Mouse (Mus musculus) liver, embryonic 14.5 days (tissue): Measurements from ENCODE around the gene Eif2b2.

Experiments used
- CTCF ChIP-seq: IDR thresholded peaks from 2 replicates; pipeline ENCODE4 v1.5.1; 2016; ENCODE audit warnings: antibody characterized with exemption, low read depth, control low read depth
- EP300 ChIP-seq: IDR thresholded peaks from 2 replicates; pipeline ENCODE4 v1.6.1; 2016; ENCODE audit warnings: antibody characterized with exemption, low read depth

DNA sequence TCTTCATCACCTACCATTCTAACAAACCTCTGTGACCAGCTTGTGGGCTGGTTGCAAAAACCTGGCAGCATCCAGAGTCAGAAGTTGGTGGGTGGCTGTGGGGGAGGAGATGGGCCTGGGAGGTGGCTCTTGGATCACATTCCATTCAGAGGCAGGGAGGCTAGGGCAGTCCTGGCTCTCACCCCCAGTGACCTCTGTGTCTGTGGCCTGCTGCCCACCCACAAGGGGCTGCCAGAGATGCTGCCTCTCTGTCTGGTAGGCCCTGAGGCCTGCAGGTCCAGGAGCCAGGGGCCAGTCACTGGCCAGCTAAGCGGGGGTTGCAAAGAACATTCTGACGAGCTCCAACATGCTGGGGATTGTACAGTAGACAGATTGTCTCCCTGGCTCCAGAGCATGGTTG is 41.0 kb upstream of the Eif2b2 start:
- TF ChIP-seq CTCF (no peak), EP300 (no peak)
